Mouse (Mus musculus) left cerebral cortex, adult 2 months (tissue): Measurements from ENCODE around the gene Podxl. TPM values are rescaled to one million over a fixed set of nuclear protein-coding genes. Genes with fewer than 3 reads are reported as not detected.

Source experiments
- DNase-seq, 2 experiments: peaks; one replicate each; pipeline ENCODE4 v3.0.0; 2021 to 2022; ENCODE audit warnings: low spot score in 2 of 2, mixed read lengths in 1 of 2; ENCODE audit errors: extremely low spot score in 1 of 2
- H3K27ac ChIP-seq: fragments of 200-600 bp; 2 replicates; pipeline ENCODE4 v1.8.1; 2022
- H3K4me3 ChIP-seq: fragments of 200-600 bp; 2 replicates; pipeline ENCODE4 v1.8.1; 2022
- CTCF ChIP-seq: fragments of 200-600 bp; IDR thresholded peaks from 2 replicates; pipeline ENCODE4 v1.8.1; 2022; ENCODE audit warnings: antibody characterized with exemption, mild to moderate bottlenecking, moderate library complexity
- intact Hi-C: fragments of 180-260 bp; cut with DNase I; formaldehyde crosslinking; loops from one replicate; pipeline ENCODE4 v1.15.1; 2025
- total RNA-seq, 2 experiments: library from RNA; stranded (reverse); gene quantifications; 2 replicates each; pipeline ENCODE4 v1.2.3; 2021

Gene Podxl
- total RNA-seq, 2 experiments from 2014 or later = 20.2 to 23.2 TPM

DNA sequence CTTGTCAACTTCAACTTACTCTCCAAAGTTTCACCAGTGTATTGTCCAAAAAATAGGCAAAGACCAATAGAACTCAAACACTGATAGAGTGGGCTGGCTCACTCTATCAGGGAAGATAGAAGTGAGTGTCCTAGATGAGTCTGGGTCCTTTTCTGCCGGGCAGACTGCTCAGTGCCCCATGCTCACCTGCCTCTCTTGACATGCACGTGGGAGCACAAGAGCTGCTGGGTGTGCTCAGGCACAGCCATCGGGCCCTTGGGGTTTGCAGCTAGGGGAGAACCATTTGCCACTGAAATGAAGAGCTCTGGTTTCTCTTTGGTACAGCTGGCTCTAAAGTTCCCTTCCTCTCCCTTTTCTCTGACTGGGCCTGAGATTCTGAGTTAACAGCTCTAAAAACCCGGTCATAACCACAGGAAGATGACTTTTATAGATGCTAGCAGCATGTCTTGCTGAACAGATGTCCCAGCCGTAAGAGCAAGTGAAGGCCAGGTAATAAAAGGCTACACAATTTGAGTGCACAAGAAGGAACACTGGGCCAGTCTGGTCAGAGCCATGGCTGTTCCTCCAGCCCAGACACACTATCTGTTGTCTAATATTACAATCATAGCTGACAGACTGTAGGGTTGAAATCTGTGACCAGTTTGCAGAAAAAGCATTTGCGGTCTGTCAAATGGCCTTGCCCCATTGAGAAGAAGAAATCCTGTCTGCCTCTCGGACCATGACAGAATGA, 43.1 kb downstream of the Podxl start:
- Histone ChIP-seq H3K27ac (0 out of 2 replicates have a peak overlapping the region, but pooled peaks have one; percentile 19), H3K4me3 (no peak overlapping the region)
- no peak for DNase-seq
- TF ChIP-seq CTCF = no peak
- intact Hi-C loops = no loop called here

DNA sequence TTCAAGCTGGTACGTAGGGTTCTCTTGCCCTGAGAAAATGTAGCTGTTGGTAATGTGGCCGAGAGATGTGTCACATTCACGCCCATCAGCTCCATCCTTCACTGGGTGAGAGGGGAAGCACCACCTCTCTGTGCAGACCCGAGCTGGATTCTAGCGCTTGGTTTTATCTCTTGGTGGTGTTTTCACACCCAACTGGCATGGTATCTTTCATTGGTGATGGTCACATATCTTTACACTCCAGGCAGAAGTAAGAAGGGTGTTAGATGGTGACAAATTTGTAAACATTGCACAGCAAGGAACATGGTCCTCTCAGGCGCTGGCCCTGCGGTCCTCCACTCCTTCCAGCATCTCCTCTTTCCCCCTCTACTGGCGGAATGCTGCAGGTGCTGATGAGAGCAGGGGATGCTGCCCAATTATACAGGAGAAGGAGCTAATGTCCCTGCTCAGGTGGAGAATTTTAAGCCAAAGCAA, 44.7 kb downstream of the Podxl start:
- peak; percentile 60 for TF ChIP-seq CTCF
- peak in 1 of 2 experiments; percentile 34 for DNase-seq
- intact Hi-C loops = no loop called here
- Histone ChIP-seq H3K27ac (peak overlapping the region; percentile 11; the same call in 1 of the 2 replicates), H3K4me3 (no peak overlapping the region)

DNA sequence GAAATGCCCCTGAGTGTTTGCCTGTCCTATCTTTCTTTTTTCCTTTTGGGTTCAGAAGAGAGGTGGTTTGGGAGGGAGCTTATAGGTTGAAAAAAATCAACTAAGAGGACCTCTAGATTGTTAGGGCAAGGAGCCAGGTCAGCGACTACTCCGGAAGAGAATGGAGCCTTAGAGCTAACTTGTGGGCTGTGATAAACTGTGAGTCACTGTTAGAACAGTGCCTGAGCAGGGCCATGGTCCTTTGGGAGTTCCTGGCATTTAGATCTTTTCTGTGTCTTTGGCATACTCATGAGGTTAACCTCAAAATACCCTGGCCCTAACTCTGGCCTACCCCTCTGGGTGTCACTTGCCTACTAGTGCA, 45.5 kb downstream of the Podxl start:
- intact Hi-C loops = no loop called here
- H3K4me3 ChIP-seq = no peak overlapping the region
- DNase-seq = no peak
- H3K27ac ChIP-seq = peak overlapping the region; percentile 36
- TF ChIP-seq CTCF = no peak

DNA sequence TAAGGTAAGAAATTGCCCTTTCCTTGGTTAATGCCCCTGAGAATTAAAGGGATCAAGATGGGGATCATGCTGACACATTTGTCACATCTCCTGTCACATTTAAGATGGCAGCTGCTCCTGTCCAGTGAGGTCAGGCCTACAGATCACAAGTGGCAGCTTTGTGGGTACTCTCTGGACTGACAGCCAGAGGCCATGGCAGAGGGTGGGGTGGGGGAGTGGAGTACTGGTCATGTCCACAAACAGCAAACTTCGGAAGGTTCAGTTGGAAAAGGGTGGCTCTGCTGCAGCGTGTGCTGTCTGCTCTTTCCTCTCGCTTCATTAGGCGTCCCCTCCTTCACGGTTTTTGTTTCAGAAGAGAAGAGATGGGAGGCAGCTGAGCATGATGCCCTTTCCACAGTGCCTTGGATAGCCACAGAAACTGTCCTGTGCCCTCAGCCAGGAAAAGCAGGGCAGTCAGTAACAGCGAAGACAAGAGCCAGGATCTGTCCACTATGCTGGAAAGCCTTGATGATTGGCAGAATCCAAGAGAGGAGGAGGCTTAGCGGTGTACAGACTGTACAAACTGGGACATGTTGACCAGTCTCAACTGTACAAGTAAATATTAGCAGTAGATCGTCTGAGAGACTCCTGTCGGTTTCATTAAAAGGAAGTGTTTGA, 46.0 kb downstream of the Podxl start:
- no peak for TF ChIP-seq CTCF

DNA sequence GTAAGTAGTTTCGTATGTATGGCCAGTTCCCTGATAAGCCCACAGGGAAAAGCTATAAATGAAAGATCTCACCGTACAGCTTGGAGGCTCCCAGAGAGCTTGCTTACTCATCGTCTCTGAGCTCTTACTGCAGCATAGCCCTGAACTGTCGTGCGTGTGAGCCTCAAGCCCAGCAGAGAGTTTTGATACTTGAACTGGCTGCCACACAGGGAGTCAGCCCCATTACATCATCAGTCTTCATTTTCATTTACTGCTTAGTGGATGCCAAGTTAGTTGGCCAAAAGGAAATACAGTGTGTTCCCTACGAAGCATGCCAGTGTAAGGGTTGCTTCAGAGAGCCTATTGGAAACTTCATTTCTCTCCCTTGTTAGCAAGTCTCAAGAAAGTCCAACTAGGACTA, 50.1 kb downstream of the Podxl start:
- no peak for TF ChIP-seq CTCF
- H3K4me3 ChIP-seq = no peak overlapping the region
- DNase-seq = no peak
- intact Hi-C loops = no loop called here
- H3K27ac ChIP-seq = no peak overlapping the region

More for the DNA sequence above, 46.0 kb downstream of the Podxl start:
- no peak for DNase-seq
- H3K4me3 ChIP-seq = no peak overlapping the region
- peak overlapping the region; percentile 36 for H3K27ac ChIP-seq
- intact Hi-C loops = no loop called here

DNA sequence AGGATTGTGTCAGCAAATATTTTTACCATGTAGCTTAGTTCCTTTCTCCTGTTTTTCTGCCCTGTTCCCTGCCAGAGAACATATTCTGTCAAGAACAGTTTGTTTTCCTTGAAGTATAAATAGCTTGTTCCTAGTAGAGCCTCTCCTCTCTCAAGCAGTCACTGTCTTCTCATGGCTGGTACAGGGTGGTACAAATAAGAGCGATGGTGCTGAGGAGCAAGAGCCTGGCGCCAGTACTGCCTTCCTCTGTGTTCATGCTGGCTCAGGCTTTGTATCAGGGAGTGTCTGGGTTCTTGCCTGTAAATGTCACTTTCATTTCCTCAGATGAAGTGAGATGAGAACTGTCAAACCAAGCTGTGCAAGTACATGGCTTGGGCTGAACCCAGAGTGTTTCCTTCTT, 61.2 kb downstream of the Podxl start:
- intact Hi-C loops = no loop called here
- TF ChIP-seq CTCF = no peak
- Histone ChIP-seq H3K27ac (peak overlapping the region; percentile 54), H3K4me3 (no peak overlapping the region)
- DNase-seq = no peak

DNA sequence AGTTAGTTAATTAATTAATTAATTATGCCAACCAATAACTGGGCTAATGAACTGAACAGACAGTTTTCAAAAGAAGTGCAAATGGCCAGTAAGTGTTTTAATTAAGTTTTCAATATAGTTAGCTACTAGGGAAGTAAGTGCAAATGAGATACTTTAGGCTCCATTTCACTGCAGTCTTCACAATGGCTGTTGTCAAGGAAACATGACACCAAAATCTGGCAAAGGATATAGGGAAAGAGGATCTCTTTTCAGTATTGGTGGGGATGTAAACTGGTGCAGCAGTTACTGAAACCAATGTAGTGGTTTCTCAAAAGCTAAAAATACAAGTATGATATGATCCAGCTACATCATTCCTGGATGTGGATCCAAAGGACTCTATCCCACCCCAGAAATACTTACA, 63.1 kb downstream of the Podxl start:
- Histone ChIP-seq H3K27ac (no peak overlapping the region), H3K4me3 (no peak overlapping the region)
- intact Hi-C loops = no loop called here
- no peak for TF ChIP-seq CTCF
- DNase-seq = no peak

DNA sequence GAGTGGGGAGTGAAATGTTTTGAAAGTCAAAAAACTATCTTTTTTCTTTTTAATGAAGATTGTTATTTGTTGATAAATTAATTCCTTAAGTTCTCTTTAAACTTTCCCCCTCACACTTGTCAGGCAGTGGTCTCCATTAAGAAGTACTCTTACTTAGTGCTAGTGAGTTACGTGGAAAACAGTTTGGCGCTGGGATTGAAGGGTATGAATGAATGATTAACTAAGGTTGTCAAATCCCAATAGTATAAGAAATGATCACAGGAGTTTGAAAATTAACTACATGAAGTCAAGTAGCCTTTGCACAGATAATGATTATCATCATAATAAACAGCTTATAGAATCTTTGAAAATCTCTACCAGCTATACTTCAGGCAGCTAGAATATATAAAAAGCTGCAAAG, 63.5 kb downstream of the Podxl start:
- H3K4me3 ChIP-seq = no peak overlapping the region
- TF ChIP-seq CTCF = no peak
- no peak for DNase-seq
- intact Hi-C loops = no loop called here
- H3K27ac ChIP-seq = no peak overlapping the region

DNA sequence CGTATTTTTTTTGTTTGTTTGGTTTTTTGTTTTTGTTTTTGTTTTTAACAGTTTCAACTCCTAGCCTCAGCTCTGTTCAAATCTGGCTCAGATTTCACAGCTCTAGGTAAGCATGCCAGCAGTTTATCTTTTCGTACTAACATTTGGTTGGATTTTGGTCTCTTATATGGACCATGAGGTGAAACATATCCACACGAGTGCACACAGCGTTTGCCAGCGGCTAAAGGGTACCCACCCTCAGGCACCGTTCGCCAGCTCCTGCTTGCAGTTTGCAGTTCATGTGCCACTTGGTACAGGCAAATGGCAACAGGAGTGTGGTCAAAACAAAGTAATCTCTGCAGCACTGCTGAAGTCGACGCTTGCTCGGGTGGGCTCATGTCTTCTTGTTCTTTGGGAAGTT, 63.9 kb downstream of the Podxl start:
- TF ChIP-seq CTCF = no peak
- Histone ChIP-seq H3K4me3 (no peak overlapping the region), H3K27ac (no peak overlapping the region)
- intact Hi-C loops = no loop called here
- no peak for DNase-seq

DNA sequence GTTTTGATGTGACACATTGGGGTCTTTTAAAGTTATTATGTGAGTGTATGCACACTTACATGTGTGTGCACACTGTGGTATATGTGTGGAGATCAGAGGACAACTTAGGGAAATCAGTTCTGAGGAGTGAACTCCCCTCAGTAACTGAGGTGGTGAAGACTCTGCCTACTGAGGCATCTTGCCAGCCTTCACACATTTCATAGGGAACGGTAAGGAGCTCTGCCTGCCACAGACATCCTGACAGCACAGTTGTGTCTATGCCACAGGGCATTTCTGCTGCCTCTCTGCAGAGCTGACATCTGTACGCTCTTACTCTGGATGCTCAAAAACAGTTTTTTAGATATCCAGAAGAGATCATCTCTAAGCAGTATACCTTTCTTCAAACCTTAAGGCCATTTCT, 67.6 kb downstream of the Podxl start:
- no peak overlapping the region for H3K4me3 ChIP-seq
- no peak overlapping the region for H3K27ac ChIP-seq
- intact Hi-C loops = no loop called here
- no peak for TF ChIP-seq CTCF
- DNase-seq = no peak

DNA sequence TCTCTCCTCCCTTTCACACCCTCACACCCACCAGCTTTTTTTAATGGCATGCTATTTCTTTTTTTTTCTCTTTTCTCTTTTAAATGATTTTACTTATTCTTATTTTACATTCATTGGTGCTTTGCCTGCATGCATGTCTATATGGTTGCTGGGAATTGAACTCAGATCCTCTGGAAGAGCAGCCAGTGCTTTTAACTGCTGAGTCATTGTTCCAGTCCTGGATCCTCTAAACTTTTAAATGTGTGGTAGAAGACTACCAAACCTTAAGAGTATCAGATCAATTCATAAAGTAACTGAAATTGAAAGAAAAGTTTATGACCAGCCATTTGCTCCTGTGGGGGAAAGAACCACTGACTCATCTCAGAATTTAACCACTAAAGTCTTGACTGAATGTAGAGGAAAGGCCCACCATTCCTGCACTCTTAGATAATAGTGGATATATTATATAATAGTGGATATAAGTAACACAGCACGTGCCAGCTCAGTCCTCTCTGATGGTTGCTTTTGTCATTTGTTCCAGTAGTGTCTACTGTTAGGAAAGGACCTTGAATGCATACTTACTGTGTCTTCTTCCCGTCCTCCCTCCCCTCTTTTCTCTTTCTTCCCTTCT, 68.6 kb downstream of the Podxl start:
- intact Hi-C loops = no loop called here
- no peak for TF ChIP-seq CTCF
- Histone ChIP-seq H3K27ac (no peak overlapping the region), H3K4me3 (no peak overlapping the region)
- no peak for DNase-seq

DNA sequence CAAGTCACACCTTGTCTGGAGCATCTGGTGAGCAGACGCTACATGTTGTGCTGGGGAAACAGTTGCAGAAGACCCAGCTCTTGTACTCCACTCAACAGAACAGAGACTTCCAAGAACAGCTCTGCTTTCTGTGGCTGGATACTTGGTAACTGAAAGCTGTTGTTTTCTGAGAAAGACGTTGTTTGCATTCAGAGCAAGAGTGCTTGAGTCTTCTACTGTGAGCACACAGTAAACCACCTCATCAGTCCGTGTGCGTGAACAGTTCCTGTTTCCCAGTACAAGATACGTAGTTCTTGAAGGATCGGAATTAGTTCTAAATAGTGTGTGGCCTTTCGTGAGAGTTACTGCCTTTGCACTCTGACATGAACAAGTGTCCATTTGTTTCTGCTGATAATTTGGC, 73.8 kb downstream of the Podxl start:
- TF ChIP-seq CTCF = no peak
- H3K27ac ChIP-seq = no peak overlapping the region
- no peak overlapping the region for H3K4me3 ChIP-seq
- DNase-seq = no peak
- intact Hi-C loops = no loop called here
